Mouse (Mus musculus): Measurements from ENCODE around the gene Tmod3.
"Not testable (repeated sequence)": the region's sequence is repeated elsewhere in the genome, so short reads cannot be mapped to it uniquely, and the experiment has no call there.

- not testable (repeated sequence) for TF ChIP-seq POLR2A, CTCF (IDR thresholded peaks at IDR 0.05; ENCODE audit: insufficient read depth, low read depth, low read length)
These were observed 26.5 kb downstream of the Tmod3 start for GRCm38 (mm10) chr9:75532989-75533388.
